17 mouse cellular contexts compared by ENCODE assay signal in the genomic region with DNA sequence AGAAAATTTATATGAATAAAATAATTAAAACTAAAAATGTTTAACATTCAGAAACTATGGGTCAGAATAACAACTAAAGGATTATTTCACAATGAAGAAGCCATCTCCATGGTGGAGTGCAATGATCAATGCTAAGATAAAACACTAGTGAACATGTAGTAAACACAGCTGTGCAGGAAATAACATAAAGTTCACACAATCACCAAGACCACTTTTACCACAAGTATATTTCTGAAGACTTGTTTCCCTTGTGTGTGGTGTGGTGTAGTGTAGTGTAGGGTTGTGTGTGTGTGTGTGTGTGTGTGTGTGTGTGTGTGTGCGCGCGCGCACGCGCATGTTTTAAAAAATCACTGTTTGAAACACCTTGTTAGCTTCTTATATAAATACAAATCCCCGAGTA.
DNase-seq lines count a peak whose midpoint lies in the region; ATAC-seq and TF ChIP-seq lines count a peak whose summit lies in the region.
"Had no signal": no experiment of that assay in that cellular context is flagged by ENCODE, and none has a peak within 500 bp of the region (broad histone marks: within the 10 kb centered on the region; RNA-seq: fewer than 3 reads in every experiment).

No protein-coding gene starts in this region.

- TF ChIP-seq CTCF in intestine, postnatal 0 days (IDR thresholded peaks at IDR 0.05; ENCODE audit: low read depth): no peak

- no peak overlapping the region for H3K9ac ChIP-seq in hindbrain, embryonic 12.5 days
- no peak overlapping the region for H3K9ac ChIP-seq in hindbrain, embryonic 14.5 days
- no peak overlapping the region for H3K9ac ChIP-seq in kidney, embryonic 15.5 days
- H3K9ac ChIP-seq in intestine, postnatal 0 days (ENCODE audit: low read depth, low read length): no peak overlapping the region
- H3K9ac ChIP-seq: heart, embryonic 13.5 days; lung, embryonic 14.5 days had no signal

- H3K9me3 ChIP-seq in hindbrain, embryonic 12.5 days (replicated peaks): no peaks in the 10 kb centered on the region
- no peaks in the 10 kb centered on the region for H3K9me3 ChIP-seq in hindbrain, embryonic 14.5 days (ENCODE audit: control insufficient read depth, low read length)
- H3K9me3 ChIP-seq in limb, embryonic 10.5 days (replicated peaks): no peaks in the 10 kb centered on the region
- no peaks in the 10 kb centered on the region for H3K9me3 ChIP-seq in kidney, embryonic 15.5 days (replicated peaks)
- H3K9me3 ChIP-seq in intestine, postnatal 0 days (ENCODE audit: control insufficient read depth): no peaks in the 10 kb centered on the region
- H3K9me3 ChIP-seq: heart, embryonic 13.5 days had no signal

- no peaks in the 10 kb centered on the region for H3K27me3 ChIP-seq in hindbrain, embryonic 12.5 days
- no peaks in the 10 kb centered on the region for H3K27me3 ChIP-seq in hindbrain, embryonic 14.5 days (ENCODE audit: control insufficient read depth, insufficient read depth, low read length)
- H3K27me3 ChIP-seq in limb, embryonic 10.5 days (ENCODE audit: low read depth, poor library complexity, severe bottlenecking): no peaks in the 10 kb centered on the region
- H3K27me3 ChIP-seq in kidney, embryonic 15.5 days: no peaks in the 10 kb centered on the region
- no peaks in the 10 kb centered on the region for H3K27me3 ChIP-seq in intestine, postnatal 0 days (replicated peaks; ENCODE audit: control insufficient read depth, insufficient read depth, low read length)
- H3K27me3 ChIP-seq: heart, embryonic 13.5 days; Patski had no signal

- no peaks in the 10 kb centered on the region for H3K4me1 ChIP-seq in hindbrain, embryonic 12.5 days
- peaks cover 6% of the 10 kb centered on the region for H3K4me1 ChIP-seq in hindbrain, embryonic 14.5 days (replicated peaks; ENCODE audit: control insufficient read depth, insufficient read depth, low read length)
- H3K4me1 ChIP-seq in limb, embryonic 10.5 days: no peaks in the 10 kb centered on the region
- no peaks in the 10 kb centered on the region for H3K4me1 ChIP-seq in kidney, embryonic 15.5 days
- H3K4me1 ChIP-seq in intestine, postnatal 0 days (replicated peaks; ENCODE audit: control insufficient read depth, insufficient read depth, low read length): no peaks in the 10 kb centered on the region

- ATAC-seq in hindbrain, embryonic 12.5 days (ENCODE audit: low FRiP score): no peak
- ATAC-seq in hindbrain, embryonic 14.5 days (ENCODE audit: low FRiP score): no peak
- peak; percentile 78 for ATAC-seq in CD4-positive, CD25-positive, alpha-beta regulatory T cell, adult 4 months
- ATAC-seq in kidney, embryonic 15.5 days (replicated peaks; ENCODE audit: low FRiP score): no peak
- no peak for ATAC-seq in intestine, postnatal 0 days
- ATAC-seq: Patski had no signal

- H3K4me3 ChIP-seq in hindbrain, embryonic 12.5 days: no peak overlapping the region
- no peak overlapping the region for H3K4me3 ChIP-seq in hindbrain, embryonic 14.5 days (replicated peaks; ENCODE audit: low read length)
- H3K4me3 ChIP-seq in limb, embryonic 10.5 days: no peak overlapping the region
- H3K4me3 ChIP-seq in kidney, embryonic 15.5 days (replicated peaks): no peak overlapping the region
- no peak overlapping the region for H3K4me3 ChIP-seq in intestine, postnatal 0 days (ENCODE audit: low read depth, low read length)
- H3K4me3 ChIP-seq: gastrocnemius, adult 2 months; heart, embryonic 13.5 days had no signal

- DNase-seq in hindbrain, embryonic 14.5 days (ENCODE audit: low spot score): no peak
- DNase-seq in induced T-regulatory cell, adult 2 months (ENCODE audit: low read depth): peak; percentile 56
- DNase-seq in thymus, postnatal 14 days: peak; percentile 45
- no peak for DNase-seq in limb, embryonic 10.5 days (ENCODE audit: low spot score)
- DNase-seq: cerebellum, adult 9-10 months; heart, postnatal 36 days; left cerebral cortex, postnatal 4 days; lung, embryonic 14.5 days had no signal

- 0 out of 2 replicates have a peak overlapping the region, but pooled peaks have one; percentile 49 for H3K27ac ChIP-seq in hindbrain, embryonic 12.5 days
- H3K27ac ChIP-seq in hindbrain, embryonic 14.5 days: no peak overlapping the region
- H3K27ac ChIP-seq in limb, embryonic 10.5 days: no peak overlapping the region
- no peak overlapping the region for H3K27ac ChIP-seq in kidney, embryonic 15.5 days
- H3K27ac ChIP-seq in intestine, postnatal 0 days (ENCODE audit: low read depth, low read length): no peak overlapping the region
- H3K27ac ChIP-seq: gastrocnemius, adult 2 months; heart, embryonic 13.5 days; macrophage had no signal

- no peaks in the 10 kb centered on the region for H3K36me3 ChIP-seq in hindbrain, embryonic 12.5 days
- H3K36me3 ChIP-seq in hindbrain, embryonic 14.5 days (replicated peaks; ENCODE audit: control insufficient read depth, insufficient read depth): no peaks in the 10 kb centered on the region
- H3K36me3 ChIP-seq in limb, embryonic 10.5 days: no peaks in the 10 kb centered on the region
- H3K36me3 ChIP-seq in kidney, embryonic 15.5 days: no peaks in the 10 kb centered on the region
- H3K36me3 ChIP-seq in intestine, postnatal 0 days (ENCODE audit: control insufficient read depth, insufficient read depth): no peaks in the 10 kb centered on the region
- H3K36me3 ChIP-seq: heart, embryonic 13.5 days had no signal

- WGBS in hindbrain, embryonic 12.5 days: 91% methylated on average over 7 of the region's 7 CpGs
- 88% methylated on average over 7 of the region's 7 CpGs for WGBS in hindbrain, embryonic 14.5 days
- 96% methylated on average over 7 of the region's 7 CpGs for WGBS in limb, embryonic 10.5 days
- WGBS in kidney, embryonic 15.5 days: 93% methylated on average over 7 of the region's 7 CpGs
- WGBS in intestine, postnatal 0 days: 87% methylated on average over 7 of the region's 7 CpGs

- no peak overlapping the region for H3K4me2 ChIP-seq in hindbrain, embryonic 12.5 days (replicated peaks)
- no peak overlapping the region for H3K4me2 ChIP-seq in hindbrain, embryonic 14.5 days (replicated peaks)
- no peak overlapping the region for H3K4me2 ChIP-seq in kidney, embryonic 15.5 days
- H3K4me2 ChIP-seq in intestine, postnatal 0 days (replicated peaks; ENCODE audit: low read depth): no peak overlapping the region
- H3K4me2 ChIP-seq: heart, embryonic 13.5 days; liver, embryonic 11.5 days; lung, embryonic 14.5 days had no signal

Comparison
In these comparisons a context has a peak if more than half of its experiments do, and no peak if none do; other contexts are left out.
1. DNase-seq: peak in induced T-regulatory cell, adult 2 months (single experiment) and thymus, postnatal 14 days (single experiment); none in hindbrain, embryonic 14.5 days (single experiment) and limb, embryonic 10.5 days (single experiment).